Mouse (Mus musculus) lung, postnatal 0 days (tissue): ENCODE data around the gene Lao1.

Source experiments
- CTCF ChIP-seq: IDR thresholded peaks from 2 replicates; pipeline ENCODE4 v1.5.1; 2016; ENCODE audit warnings: antibody characterized with exemption, mild to moderate bottlenecking
- EP300 ChIP-seq: IDR thresholded peaks from 2 replicates; pipeline ENCODE4 v1.6.1; 2016; ENCODE audit warnings: antibody characterized with exemption, mild to moderate bottlenecking, control low read depth

- no peak for TF ChIP-seq CTCF
- no peak for TF ChIP-seq EP300
Observed at GRCm38 (mm10) chr4:118973281-118973680, 11.9 kb downstream of the Lao1 start.
